Mouse (Mus musculus): ENCODE data around the gene Try4.
"Not testable (repeated sequence)": the region's sequence is repeated elsewhere in the genome, so short reads cannot be mapped to it uniquely, and the experiment has no call there.

The Try4 gene

DNA sequence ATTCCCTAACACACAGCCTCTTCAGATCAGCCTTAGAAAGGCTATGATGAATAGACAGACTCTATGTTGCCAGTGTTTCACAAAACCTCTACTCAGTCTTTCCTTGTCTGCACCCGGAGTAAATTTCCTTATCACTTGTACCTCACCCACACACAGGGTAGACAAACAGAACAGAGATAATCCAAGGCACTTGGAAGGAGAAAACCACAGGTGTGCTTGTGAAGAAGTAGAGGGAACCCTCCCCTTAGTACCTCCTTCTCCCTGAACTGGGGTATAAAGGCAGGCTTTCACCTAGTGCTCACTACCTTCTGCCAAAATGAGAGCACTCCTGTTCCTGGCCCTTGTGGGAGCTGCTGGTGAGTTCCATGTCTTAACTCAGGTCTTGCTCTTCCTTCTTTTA, at the start of gene Try4:
Gene Try4, plus strand, starts transcription at position 301 of the 400 bp plus-strand sequence.
- DNase-seq (ENCODE audit: low read depth), result no peak

DNA sequence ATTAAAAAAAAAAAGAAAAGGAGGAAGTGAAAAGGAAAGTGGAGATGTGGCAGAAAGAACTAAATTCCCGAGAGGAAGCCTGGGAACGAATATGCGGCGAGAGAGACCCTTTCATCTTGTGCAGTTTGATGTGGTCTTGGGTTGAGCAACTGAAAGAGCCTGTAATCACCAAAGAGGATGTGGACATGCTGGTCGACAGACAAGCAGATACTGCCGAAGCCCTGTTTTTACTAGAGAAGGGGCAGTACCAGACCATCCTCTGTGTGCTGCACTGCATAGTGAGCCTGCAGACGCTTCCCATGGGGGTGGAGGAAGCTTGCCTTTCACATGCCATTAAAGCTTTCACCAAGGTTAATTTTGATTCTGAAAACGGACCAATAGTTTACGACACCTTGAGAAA, 48.8 kb upstream of the Try4 start:
- DNase-seq (ENCODE audit: low read depth), result not testable (repeated sequence)

DNA sequence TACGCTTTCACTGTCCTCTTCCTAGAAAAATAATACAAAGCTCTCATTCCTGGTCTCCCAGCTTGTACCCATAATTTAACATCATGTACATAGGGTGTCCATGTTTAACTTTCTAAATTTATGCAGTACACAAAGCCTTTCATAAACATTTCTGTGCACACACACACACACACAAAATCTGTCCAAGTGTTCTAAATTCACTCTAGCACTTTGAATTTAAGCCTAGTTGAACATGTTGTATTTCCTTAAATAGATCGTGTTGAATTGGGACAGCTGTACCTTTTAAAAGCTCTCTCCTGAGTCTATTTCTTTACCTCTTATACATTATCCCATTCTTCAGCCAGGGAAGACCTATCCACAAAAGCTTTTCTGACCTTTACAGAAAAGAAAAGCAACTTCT, 45.6 kb upstream of the Try4 start:
- no peak for DNase-seq (ENCODE audit: low read depth)

DNA sequence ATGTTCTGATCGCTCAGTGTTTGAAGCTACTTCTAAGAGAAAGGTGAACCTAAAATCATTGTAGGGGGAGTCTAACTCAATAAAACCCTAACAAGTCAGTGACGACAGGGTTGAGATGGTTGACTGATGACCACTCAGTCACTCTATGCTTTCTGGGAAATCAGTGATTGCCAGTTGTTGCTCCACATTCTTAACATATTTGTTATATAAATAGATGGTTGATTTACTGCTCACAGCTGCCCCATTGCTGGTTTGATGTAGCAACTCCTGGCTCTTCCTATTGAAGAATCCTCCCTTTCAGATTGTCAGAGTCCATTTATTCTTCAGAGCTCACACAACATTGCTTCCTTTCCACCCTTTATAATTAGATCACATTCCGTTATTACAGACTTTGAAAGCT, 44.6 kb upstream of the Try4 start:
- no peak for DNase-seq (ENCODE audit: low read depth)

DNA sequence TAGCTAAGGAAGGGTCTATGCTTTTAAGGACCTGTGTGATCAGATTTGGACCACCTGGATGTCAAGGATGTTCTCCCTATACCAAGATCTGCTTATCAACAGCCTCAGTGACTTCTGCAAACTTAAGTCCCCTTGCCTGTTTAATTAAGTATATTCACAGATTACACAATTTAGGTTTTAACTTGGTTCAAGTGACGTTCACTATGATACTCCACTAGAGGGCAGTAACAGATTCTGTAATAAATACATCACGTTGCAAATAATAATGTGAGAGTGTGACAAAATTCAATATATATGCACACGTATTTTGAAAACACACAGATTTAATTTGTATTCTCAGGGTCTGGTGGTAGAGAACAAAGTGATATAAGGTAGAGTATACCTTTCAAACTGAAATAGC, 39.3 kb upstream of the Try4 start:
- DNase-seq (ENCODE audit: low read depth), result peak; percentile 51

DNA sequence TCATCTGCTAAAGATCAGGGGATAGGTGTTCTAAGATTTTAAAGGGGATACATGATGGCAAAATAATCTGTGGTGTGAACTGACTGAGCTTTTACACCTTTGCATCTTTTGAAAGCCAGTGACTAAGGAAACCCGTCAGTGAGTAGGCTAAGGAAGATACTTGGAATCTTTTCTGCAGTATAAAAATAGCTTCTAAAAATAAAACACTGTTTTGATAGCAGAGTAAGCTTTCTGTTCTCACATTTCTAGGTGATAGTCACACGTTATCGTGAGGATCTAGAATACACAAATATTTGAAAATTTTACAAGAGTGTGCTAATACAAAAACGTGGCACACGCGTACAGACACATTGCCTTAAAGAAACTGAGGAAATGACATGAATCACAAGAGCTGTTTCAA, 35.9 kb upstream of the Try4 start:
- no peak for DNase-seq (ENCODE audit: low read depth)

DNA sequence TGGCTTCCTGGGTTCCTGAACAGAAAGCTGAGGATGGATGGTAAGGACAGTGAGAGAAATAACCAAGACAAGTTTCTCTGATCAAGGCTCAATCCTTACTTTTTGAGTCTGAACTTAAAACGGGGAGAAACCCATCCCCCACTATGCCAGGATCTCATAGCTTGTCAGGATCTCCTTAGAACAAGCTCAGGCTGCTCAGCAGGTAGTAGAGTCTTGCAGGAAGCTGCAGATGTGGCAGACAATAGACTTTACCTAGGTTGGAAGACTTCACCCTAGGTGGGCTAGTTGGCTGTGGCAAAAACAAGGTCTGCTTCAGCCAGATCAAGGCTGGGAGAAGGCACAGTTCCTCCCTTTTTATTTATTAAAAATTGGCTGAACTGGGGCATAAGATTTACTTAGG, 3.8 kb upstream of the Try4 start:
- DNase-seq (ENCODE audit: low read depth), result no peak

DNA sequence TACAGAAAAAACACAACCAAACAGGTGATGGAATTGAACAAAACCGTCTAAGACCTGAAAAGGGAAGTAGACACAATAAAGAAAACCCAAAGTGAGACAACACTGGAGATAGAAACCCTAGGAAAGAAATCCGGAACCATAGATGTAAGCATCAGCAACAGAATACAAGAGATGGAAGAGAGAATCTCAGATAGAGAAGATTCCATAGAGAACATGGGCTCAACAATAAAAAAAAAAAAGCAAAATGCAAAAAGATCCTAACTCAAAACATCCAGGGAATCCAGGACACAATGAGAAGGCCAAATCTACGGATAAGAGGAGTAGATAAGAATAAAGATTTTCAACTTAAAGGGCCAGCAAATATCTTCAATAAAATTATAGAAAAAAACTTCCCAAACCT, 14.7 kb downstream of the Try4 start, which contains the start of gene Try5:
Gene Try5, minus strand, starts transcription at position 101 of the 400 bp plus-strand sequence.
- DNase-seq (ENCODE audit: low read depth), result not testable (repeated sequence)

DNA sequence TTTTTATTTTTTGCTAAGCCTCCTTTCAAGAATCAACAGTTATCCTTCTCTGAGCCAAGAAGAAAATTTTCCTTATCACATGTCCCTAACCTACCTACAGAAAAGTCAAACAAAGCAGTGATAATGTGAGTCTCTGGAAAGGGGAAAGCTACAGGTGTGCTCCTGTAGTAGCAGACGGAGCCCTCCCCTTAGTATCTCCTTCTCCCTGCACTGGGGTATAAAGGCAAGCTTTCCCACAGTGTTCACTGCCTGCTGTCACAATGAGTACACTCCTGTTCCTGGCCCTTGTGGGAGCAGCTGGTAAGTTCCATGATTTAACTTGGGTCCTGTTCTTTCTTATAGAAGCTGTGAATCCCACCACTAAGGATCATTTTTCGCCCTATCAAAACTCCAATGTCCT, 51.9 kb downstream of the Try4 start, which contains the start of gene Try10:
Gene Try10, plus strand, starts transcription at position 174 of the 400 bp plus-strand sequence.
- DNase-seq (ENCODE audit: low read depth), result no peak
